Mouse (Mus musculus) MEL (cell line): ENCODE data around the gene Lep.

Source experiments
- CHD2 ChIP-seq: IDR thresholded peaks from 2 replicates; pipeline ENCODE4 v1.6.1; 2011; ENCODE audit warnings: low read length, improper control_type of control experiment
- CTCF ChIP-seq, 3 experiments: IDR thresholded peaks in 2 of 3; conservative IDR thresholded peaks in 1 of 3; 2 replicates each; pipeline ENCODE4 v1.5.1; 2011 to 2012; ENCODE audit warnings: low read length in 3 of 3, low read depth in 2 of 3, mild to moderate bottlenecking in 2 of 3, improper control_type of control experiment in 1 of 3, inconsistent platforms in 1 of 3, mixed read lengths in 1 of 3, moderate library complexity in 1 of 3; ENCODE audit not compliant: control insufficient read depth in 1 of 3, insufficient read depth in 1 of 3, poor library complexity in 1 of 3, severe bottlenecking in 1 of 3
- HCFC1 ChIP-seq: IDR thresholded peaks from 2 replicates; pipeline ENCODE4 v1.6.1; 2012; ENCODE audit warnings: low read depth, mild to moderate bottlenecking, inconsistent platforms, low read length, improper control_type of control experiment, moderate library complexity
- JUND ChIP-seq: IDR thresholded peaks from 2 replicates; pipeline ENCODE4 v1.6.1; 2011; ENCODE audit warnings: low read depth, mild to moderate bottlenecking, improper control_type of control experiment, low read length
- KAT2A ChIP-seq: conservative IDR thresholded peaks from 2 replicates; pipeline ENCODE4 v1.6.1; 2012; ENCODE audit warnings: low read depth, low read length, improper control_type of control experiment, inconsistent platforms
- MAFK ChIP-seq: IDR thresholded peaks from 2 replicates; pipeline ENCODE4 v1.6.1; 2011; ENCODE audit warnings: low read depth, mild to moderate bottlenecking, low read length, improper control_type of control experiment, borderline replicate concordance
- NELFE ChIP-seq: IDR thresholded peaks from 2 replicates; pipeline ENCODE4 v1.6.1; 2011; ENCODE audit warnings: low read depth, low read length, improper control_type of control experiment
- POLR2A ChIP-seq, 2 experiments: IDR thresholded peaks; 2 replicates each; pipeline ENCODE4 v1.6.1; 2011 to 2012; ENCODE audit warnings: low read length in 2 of 2, mild to moderate bottlenecking in 2 of 2, control low read depth in 1 of 2, improper control_type of control experiment in 1 of 2, low read depth in 1 of 2, moderate library complexity in 1 of 2; ENCODE audit not compliant: control insufficient read depth in 1 of 2, insufficient read depth in 1 of 2, poor library complexity in 1 of 2
- RAD21 ChIP-seq: IDR thresholded peaks from 2 replicates; pipeline ENCODE4 v1.6.1; 2011; ENCODE audit warnings: mild to moderate bottlenecking, low read depth, low read length, improper control_type of control experiment
- SIN3A ChIP-seq: IDR thresholded peaks from 2 replicates; pipeline ENCODE4 v1.6.1; 2012; ENCODE audit warnings: low read length, improper control_type of control experiment, inconsistent platforms
- SMC3 ChIP-seq: IDR thresholded peaks from 2 replicates; pipeline ENCODE4 v1.6.1; 2011; ENCODE audit warnings: low read depth, low read length, improper control_type of control experiment
- TCF12 ChIP-seq: IDR thresholded peaks from 2 replicates; pipeline ENCODE4 v1.6.1; 2014; ENCODE audit warnings: low read depth, mild to moderate bottlenecking, inconsistent platforms, low read length, improper control_type of control experiment, moderate library complexity
- ZKSCAN1 ChIP-seq: IDR thresholded peaks from 2 replicates; pipeline ENCODE4 v1.6.1; 2012; ENCODE audit warnings: low read depth, mild to moderate bottlenecking, inconsistent platforms, low read length, improper control_type of control experiment, moderate library complexity
- ZNF384 ChIP-seq: IDR thresholded peaks from 2 replicates; pipeline ENCODE4 v1.6.1; 2012; ENCODE audit warnings: low read depth, mild to moderate bottlenecking, inconsistent platforms, low read length, improper control_type of control experiment

DNA sequence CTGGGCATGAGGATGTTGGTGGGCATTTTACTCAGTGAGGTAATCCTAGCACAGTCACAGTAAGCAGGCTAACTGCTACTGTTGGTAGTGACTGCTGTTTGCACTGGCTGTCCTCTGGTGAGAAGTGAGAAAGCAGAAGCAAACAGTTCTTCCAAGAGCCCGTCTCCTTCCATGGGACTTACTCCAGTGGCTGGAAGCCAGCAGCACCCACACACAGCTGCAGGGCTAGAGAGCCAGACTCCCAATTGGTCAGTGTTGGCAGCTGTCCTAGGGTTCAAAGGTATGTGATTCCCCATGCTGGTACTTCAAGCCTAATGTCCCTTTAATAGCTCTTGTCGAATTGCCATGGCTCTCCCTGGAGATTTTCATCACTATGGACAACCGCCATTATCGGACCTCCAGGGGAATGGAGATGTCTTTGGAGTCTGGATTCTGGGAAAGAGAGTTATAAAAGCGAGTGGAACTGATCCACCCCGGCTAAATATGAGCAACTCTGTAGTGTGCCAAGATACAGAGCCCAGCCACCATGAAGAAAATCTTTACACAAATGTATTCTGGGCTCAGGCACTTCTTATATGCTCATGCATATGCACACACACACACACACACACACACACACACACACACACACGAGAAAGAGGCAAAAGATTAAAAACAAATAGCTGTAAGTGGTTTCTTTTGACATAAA lies 57.5 kb downstream of the Lep start:
- TF ChIP-seq RAD21 (no peak), ZNF384 (no peak), CTCF (IDR thresholded peaks at IDR 0.05 in 2 of 3, conservative IDR thresholded peaks at IDR 0.05 in 1 of 3; ENCODE audit: control insufficient read depth in 1 of 3, insufficient read depth in 1 of 3, low read depth in 2 of 3, low read length in 3 of 3, poor library complexity in 1 of 3, severe bottlenecking in 1 of 3) (no peak), POLR2A (IDR thresholded peaks at IDR 0.05; ENCODE audit: control insufficient read depth in 1 of 2, insufficient read depth in 1 of 2, low read depth in 1 of 2, low read length in 2 of 2, poor library complexity in 1 of 2) (no peak), ZKSCAN1 (no peak), HCFC1 (no peak), JUND (no peak), SMC3 (no peak), KAT2A (no peak), SIN3A (no peak), NELFE (no peak), CHD2 (no peak), MAFK (no peak), TCF12 (no peak)
